Mouse (Mus musculus) C2C12 (cell line): ENCODE measurements at regions not wholly inside any gene's neighbourhood (a gene's known extent, or its start where the extent isn't known, plus 50 kb on each side); places are given as distances from the start of the nearest gene placed in this dataset.

Experiments
- H3K27me3 ChIP-seq: one replicate; pipeline ENCODE4 v1.6.1; 2011; ENCODE audit not compliant: control insufficient read depth, insufficient read depth, insufficient read length
- H3K36me3 ChIP-seq: one replicate; pipeline ENCODE4 v1.6.1; 2011; ENCODE audit not compliant: control insufficient read depth, insufficient read depth
- H3K4me3 ChIP-seq: one replicate; pipeline ENCODE4 v1.5.1; 2011; ENCODE audit warnings: mild to moderate bottlenecking, control low read depth; ENCODE audit not compliant: poor library complexity, insufficient read depth, severe bottlenecking
- H3K79me2 ChIP-seq: one replicate; pipeline ENCODE4 v1.6.1; 2011; ENCODE audit not compliant: control insufficient read depth, insufficient read depth
- H3K79me3 ChIP-seq: one replicate; pipeline ENCODE4 v1.6.1; 2011; ENCODE audit warnings: low read depth, control low read depth
- H3ac ChIP-seq: one replicate; pipeline ENCODE3; 2011; ENCODE audit warnings: low read depth; ENCODE audit not compliant: control insufficient read depth, insufficient read length
- CEBPB ChIP-seq: IDR thresholded peaks from one replicate; pipeline ENCODE4 v1.6.1; 2011; ENCODE audit warnings: low read depth, mild to moderate bottlenecking, control low read depth, moderate library complexity
- CTCF ChIP-seq: IDR thresholded peaks from one replicate; pipeline ENCODE4 v1.5.1; 2011; ENCODE audit not compliant: control insufficient read depth, insufficient read depth, insufficient read length
- FOSL1 ChIP-seq: IDR thresholded peaks from one replicate; pipeline ENCODE4 v1.8.0; 2011; ENCODE audit warnings: mild to moderate bottlenecking, low read length; ENCODE audit not compliant: poor library complexity, insufficient read depth, severe bottlenecking
- MAX ChIP-seq: IDR thresholded peaks from one replicate; pipeline ENCODE4 v1.6.1; 2011; ENCODE audit warnings: mild to moderate bottlenecking, control low read depth
- MYOD1 ChIP-seq: IDR thresholded peaks from one replicate; pipeline ENCODE4 v1.6.1; 2011; ENCODE audit warnings: low read depth; ENCODE audit not compliant: control insufficient read depth, insufficient read length
- MYOG ChIP-seq: IDR thresholded peaks from one replicate; pipeline ENCODE4 v1.6.1; 2011; ENCODE audit not compliant: control insufficient read depth, insufficient read length; ENCODE audit errors: extremely low read depth
- USF1 ChIP-seq: IDR thresholded peaks from one replicate; pipeline ENCODE4 v1.6.1; 2011; ENCODE audit warnings: low read depth, mild to moderate bottlenecking, control low read depth, moderate library complexity

- H3K36me3 ChIP-seq, result no peaks in the 10 kb centered on the region
- no peaks in the 10 kb centered on the region for H3K79me2 ChIP-seq
- TF ChIP-seq MAX (no peak), FOSL1 (no peak), MYOG (no peak), CEBPB (no peak), MYOD1 (no peak), USF1 (no peak), CTCF (no peak)
- H3K79me3 ChIP-seq, result no peaks in the 10 kb centered on the region
- no peak overlapping the region for H3ac ChIP-seq
- H3K27me3 ChIP-seq, result no peaks in the 10 kb centered on the region
- no peak overlapping the region for H3K4me3 ChIP-seq
Observed at GRCm38 (mm10) chr10:21535631-21536030, 57.3 kb upstream of the 1700020N01Rik start.

- Histone ChIP-seq H3K36me3 (no peaks in the 10 kb centered on the region), H3K79me2 (no peaks in the 10 kb centered on the region), H3K4me3 (no peak overlapping the region), H3ac (no peak overlapping the region), H3K27me3 (no peaks in the 10 kb centered on the region), H3K79me3 (no peaks in the 10 kb centered on the region)
- TF ChIP-seq CTCF (no peak), USF1 (no peak), MAX (no peak), MYOG (no peak), MYOD1 (no peak), FOSL1 (no peak), CEBPB (no peak)
Observed at GRCm38 (mm10) chr10:21538481-21538880, 54.5 kb upstream of the 1700020N01Rik start.
